Mouse (Mus musculus): ENCODE results near the gene Bcl6b. TPM values are rescaled to one million over a fixed set of nuclear protein-coding genes. Genes with fewer than 3 reads are reported as not detected.

The Bcl6b gene
- total RNA-seq (2014; rRNA removed) (4.9 and 5.0 TPM in 2 replicates), polyA plus RNA-seq (2015; fragmentation: Nextera tagmentation; extraction: Ambion mirVana) (2.4 and 2.7 TPM in 2 replicates)

DNA sequence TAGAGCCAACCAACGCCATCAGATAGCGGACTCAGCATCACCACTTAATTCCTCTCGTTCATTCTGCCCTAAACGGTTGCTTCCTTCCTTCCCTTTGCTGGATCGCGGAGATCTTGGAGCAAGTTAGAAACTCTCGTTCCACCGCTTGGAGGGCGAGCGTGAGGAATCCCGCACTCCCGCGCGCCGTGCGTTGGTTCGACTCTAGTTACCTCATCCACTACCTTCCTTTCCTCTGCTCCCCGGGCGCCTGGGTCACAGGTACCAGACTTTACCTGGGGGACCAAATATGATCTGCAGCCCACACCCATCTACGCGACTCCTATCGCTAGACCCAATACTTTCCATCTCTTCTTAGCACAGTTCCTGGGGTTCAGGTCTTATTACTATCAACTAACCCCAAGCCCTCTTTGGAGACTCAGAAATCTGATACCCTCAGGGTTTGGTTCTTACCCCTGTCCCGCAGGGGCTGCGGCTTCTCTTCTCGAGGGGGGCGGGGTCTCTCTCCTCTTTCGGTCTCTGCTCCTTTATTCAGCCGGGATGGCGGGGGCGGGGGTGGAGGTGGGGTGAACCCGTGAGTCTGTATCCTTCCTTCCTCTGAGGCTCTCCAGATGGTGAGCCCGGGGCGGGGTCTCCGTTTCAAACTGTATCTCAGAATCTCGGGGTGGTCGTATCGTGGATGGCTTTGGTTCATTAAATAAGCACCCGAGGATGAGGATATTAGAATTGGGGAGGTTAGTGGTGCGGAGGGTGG is at the start of gene Bcl6b:
Gene Bcl6b, minus strand, starts transcription at position 539 of the 751 bp plus-strand sequence.
- H3K27me3 ChIP-seq (ENCODE audit: insufficient read depth, low read length) = 0 out of 2 replicates have a peak, but pooled peaks cover 6% of the 10 kb centered on the region
- peak within 1 kb of the TSS; percentile 30 for H3K4me3 ChIP-seq (ENCODE audit: low read length)
- H3K36me3 ChIP-seq (ENCODE audit: insufficient read depth, low read length) = 0 out of 2 replicates have a peak, but pooled peaks cover under 1% of the 10 kb centered on the region
- H3K27ac ChIP-seq = peak within 1 kb of the TSS; percentile 51; the same call in 1 of the 2 replicates
- ATAC-seq (no peak), DNase-seq (ENCODE audit: low spot score) (peak; percentile 2)
- H3K4me2 ChIP-seq (ENCODE audit: low read depth, low read length) = peak within 1 kb of the TSS; percentile 55
- no peaks in the 10 kb centered on the region for H3K9me3 ChIP-seq (ENCODE audit: low read length)
- peaks cover 12% of the 10 kb centered on the region for H3K4me1 ChIP-seq (ENCODE audit: insufficient read depth, low read length)
- peak within 1 kb of the TSS; percentile 24; the same call in 1 of the 2 replicates for H3K9ac ChIP-seq (replicated peaks; ENCODE audit: low read length)
- no peak for TF ChIP-seq CTCF (IDR thresholded peaks at IDR 0.05; ENCODE audit: low read depth)
- WGBS = 1% methylated on average over 39 of the region's 39 CpGs

DNA sequence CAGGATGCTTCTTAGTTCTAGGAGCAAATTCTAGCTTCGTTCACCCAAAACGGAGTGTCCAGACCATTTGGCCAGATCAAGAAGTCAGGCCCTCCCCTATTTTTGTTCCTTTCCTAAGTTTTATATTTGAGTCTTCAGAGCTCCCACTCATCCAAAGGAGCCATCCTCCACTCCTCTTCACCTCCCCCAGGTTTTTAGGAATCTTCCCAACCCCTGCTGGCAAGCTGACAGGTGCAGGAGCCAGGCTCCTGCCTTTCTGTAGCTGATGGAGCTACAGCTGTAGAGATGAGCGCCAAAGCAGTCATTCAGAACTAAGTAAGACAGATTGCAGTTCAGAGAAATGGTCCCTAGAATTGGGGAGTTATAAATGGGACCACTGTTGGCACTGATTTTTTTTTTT is 49.4 kb upstream of the Bcl6b start:
- 81% methylated on average over 3 of the region's 3 CpGs for WGBS
- H3K4me1 ChIP-seq (ENCODE audit: insufficient read depth, low read length) = no peaks in the 10 kb centered on the region
- DNase-seq (ENCODE audit: low spot score) = peak; percentile 34

DNA sequence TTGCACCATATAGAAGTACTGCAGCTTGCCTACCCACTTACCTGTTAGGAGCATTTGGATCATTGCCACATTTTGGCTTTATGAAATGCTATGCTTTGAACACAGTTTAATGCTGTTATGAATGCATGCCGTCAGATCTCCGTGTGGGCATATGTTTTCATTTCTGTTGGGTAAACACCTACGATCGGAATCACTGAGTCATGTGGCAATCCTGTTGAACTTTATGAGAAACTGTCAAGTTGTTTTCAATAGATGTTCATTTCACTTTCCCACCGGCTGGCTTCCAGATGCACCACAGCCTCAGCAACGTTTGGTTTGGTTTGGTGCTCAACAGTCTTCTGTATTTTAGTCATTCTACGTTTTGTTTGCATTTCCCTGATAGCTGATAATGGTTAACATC is 42.0 kb upstream of the Bcl6b start:
- H3K9ac ChIP-seq (replicated peaks; ENCODE audit: low read length) = no peak overlapping the region
- H3K4me2 ChIP-seq (ENCODE audit: low read depth, low read length) = no peak overlapping the region
- WGBS = 84% methylated on average over 7 of the region's 7 CpGs
- DNase-seq (ENCODE audit: low spot score) (no peak), ATAC-seq (no peak)
- no peak overlapping the region for H3K27ac ChIP-seq
- no peaks in the 10 kb centered on the region for H3K9me3 ChIP-seq (ENCODE audit: low read length)
- H3K36me3 ChIP-seq (ENCODE audit: insufficient read depth, low read length) = no peaks in the 10 kb centered on the region
- H3K4me1 ChIP-seq (ENCODE audit: insufficient read depth, low read length) = no peaks in the 10 kb centered on the region
- TF ChIP-seq CTCF (IDR thresholded peaks at IDR 0.05; ENCODE audit: low read depth) = no peak
- H3K27me3 ChIP-seq (ENCODE audit: insufficient read depth, low read length) = no peaks in the 10 kb centered on the region
- no peak overlapping the region for H3K4me3 ChIP-seq (ENCODE audit: low read length)

More for the DNA sequence above, 49.4 kb upstream of the Bcl6b start:
- Histone ChIP-seq H3K9ac (replicated peaks; ENCODE audit: low read length) (no peak overlapping the region), H3K36me3 (ENCODE audit: insufficient read depth, low read length) (no peaks in the 10 kb centered on the region), H3K4me3 (ENCODE audit: low read length) (no peak overlapping the region), H3K4me2 (ENCODE audit: low read depth, low read length) (no peak overlapping the region), H3K27ac (no peak overlapping the region), H3K27me3 (ENCODE audit: insufficient read depth, low read length) (no peaks in the 10 kb centered on the region), H3K9me3 (ENCODE audit: low read length) (no peaks in the 10 kb centered on the region)
- ATAC-seq = no peak
- TF ChIP-seq CTCF (IDR thresholded peaks at IDR 0.05; ENCODE audit: low read depth) = no peak

DNA sequence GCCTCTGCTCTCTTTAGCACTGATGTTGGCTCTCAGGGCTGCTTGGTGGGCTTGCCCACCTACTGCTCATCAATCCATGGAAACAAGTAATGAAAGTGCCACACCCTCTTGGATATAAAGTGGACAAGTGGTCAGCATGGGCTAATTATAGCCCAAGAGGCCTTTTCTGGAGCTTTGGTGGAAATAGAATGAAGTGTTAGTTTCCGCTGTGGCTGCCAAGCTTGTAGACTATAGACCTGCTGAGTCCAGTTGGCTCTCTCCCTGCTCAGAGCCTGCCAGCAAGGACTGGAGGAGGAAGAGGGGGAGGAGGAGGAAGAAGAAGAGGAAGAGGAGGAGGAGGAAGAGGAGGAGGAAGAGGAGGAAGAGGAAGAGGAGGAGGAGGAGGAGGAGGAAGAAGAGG is 36.8 kb upstream of the Bcl6b start:
- 60% methylated on average over 1 of the region's 1 CpGs for WGBS
- Histone ChIP-seq H3K27me3 (ENCODE audit: insufficient read depth, low read length) (no peaks in the 10 kb centered on the region), H3K4me3 (ENCODE audit: low read length) (no peak overlapping the region), H3K9ac (replicated peaks; ENCODE audit: low read length) (no peak overlapping the region), H3K4me2 (ENCODE audit: low read depth, low read length) (no peak overlapping the region), H3K36me3 (ENCODE audit: insufficient read depth, low read length) (no peaks in the 10 kb centered on the region), H3K27ac (no peak overlapping the region), H3K9me3 (ENCODE audit: low read length) (0 out of 2 replicates have a peak, but pooled peaks cover 2% of the 10 kb centered on the region), H3K4me1 (ENCODE audit: insufficient read depth, low read length) (no peaks in the 10 kb centered on the region)
- TF ChIP-seq CTCF (IDR thresholded peaks at IDR 0.05; ENCODE audit: low read depth) = no peak
- no peak for ATAC-seq
- DNase-seq (ENCODE audit: low spot score) = no peak

DNA sequence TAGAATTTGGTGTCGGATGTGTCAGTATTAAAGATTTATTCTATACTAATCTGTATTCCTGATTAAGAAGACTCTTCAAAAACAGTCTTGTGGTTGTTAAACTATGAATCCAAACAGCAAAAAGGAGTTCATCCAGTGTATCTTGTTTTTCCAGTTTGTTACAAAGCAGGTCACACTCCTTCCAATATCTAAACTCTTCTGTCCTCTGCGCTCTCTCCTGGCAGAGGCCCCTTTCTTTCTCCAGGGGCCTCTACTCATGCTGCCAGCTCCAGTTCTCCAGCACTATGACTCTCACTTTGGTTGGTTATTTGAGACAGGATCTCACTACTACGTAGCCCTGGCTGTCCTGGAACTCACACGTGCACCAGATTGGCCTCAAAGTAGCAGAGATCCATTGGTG is 36.2 kb upstream of the Bcl6b start:
- 0 out of 2 replicates have a peak, but pooled peaks cover 2% of the 10 kb centered on the region for H3K9me3 ChIP-seq (ENCODE audit: low read length)
- 76% methylated on average over 4 of the region's 4 CpGs for WGBS
- DNase-seq (ENCODE audit: low spot score) = no peak
- no peaks in the 10 kb centered on the region for H3K4me1 ChIP-seq (ENCODE audit: insufficient read depth, low read length)
- H3K36me3 ChIP-seq (ENCODE audit: insufficient read depth, low read length) = no peaks in the 10 kb centered on the region
- H3K27me3 ChIP-seq (ENCODE audit: insufficient read depth, low read length) = no peaks in the 10 kb centered on the region
- TF ChIP-seq CTCF (IDR thresholded peaks at IDR 0.05; ENCODE audit: low read depth) = no peak
- H3K9ac ChIP-seq (replicated peaks; ENCODE audit: low read length) = no peak overlapping the region
- no peak overlapping the region for H3K4me2 ChIP-seq (ENCODE audit: low read depth, low read length)
- no peak overlapping the region for H3K27ac ChIP-seq
- H3K4me3 ChIP-seq (ENCODE audit: low read length) = no peak overlapping the region
- no peak for ATAC-seq

DNA sequence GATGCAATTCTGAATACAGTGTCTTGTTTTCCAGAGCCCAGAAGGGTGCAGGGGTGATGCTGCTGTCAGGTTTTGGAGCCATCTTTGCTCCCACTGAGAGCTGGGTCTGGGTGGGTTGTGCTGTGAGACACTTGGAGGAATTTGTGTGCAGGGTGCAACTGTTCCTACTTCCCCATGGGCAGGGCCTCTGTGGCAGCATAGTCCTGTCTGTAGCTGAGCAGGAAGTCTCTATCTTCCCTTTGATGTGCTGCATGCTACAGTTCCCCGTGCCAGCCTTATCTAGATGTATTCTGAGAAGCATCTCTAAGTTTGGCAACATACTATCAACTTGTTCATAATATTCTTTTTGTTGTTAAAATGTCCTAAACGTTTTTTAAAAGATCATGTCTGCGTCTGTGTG is 35.7 kb upstream of the Bcl6b start:
- TF ChIP-seq CTCF (IDR thresholded peaks at IDR 0.05; ENCODE audit: low read depth) = no peak
- 0 out of 2 replicates have a peak, but pooled peaks cover 2% of the 10 kb centered on the region for H3K9me3 ChIP-seq (ENCODE audit: low read length)
- H3K36me3 ChIP-seq (ENCODE audit: insufficient read depth, low read length) = no peaks in the 10 kb centered on the region
- H3K27me3 ChIP-seq (ENCODE audit: insufficient read depth, low read length) = no peaks in the 10 kb centered on the region
- no peak overlapping the region for H3K27ac ChIP-seq
- DNase-seq (ENCODE audit: low spot score) = no peak
- 65% methylated on average over 3 of the region's 3 CpGs for WGBS
- H3K4me1 ChIP-seq (ENCODE audit: insufficient read depth, low read length) = no peaks in the 10 kb centered on the region
- no peak overlapping the region for H3K4me3 ChIP-seq (ENCODE audit: low read length)
- ATAC-seq = no peak
- H3K4me2 ChIP-seq (ENCODE audit: low read depth, low read length) = no peak overlapping the region
- H3K9ac ChIP-seq (replicated peaks; ENCODE audit: low read length) = no peak overlapping the region

DNA sequence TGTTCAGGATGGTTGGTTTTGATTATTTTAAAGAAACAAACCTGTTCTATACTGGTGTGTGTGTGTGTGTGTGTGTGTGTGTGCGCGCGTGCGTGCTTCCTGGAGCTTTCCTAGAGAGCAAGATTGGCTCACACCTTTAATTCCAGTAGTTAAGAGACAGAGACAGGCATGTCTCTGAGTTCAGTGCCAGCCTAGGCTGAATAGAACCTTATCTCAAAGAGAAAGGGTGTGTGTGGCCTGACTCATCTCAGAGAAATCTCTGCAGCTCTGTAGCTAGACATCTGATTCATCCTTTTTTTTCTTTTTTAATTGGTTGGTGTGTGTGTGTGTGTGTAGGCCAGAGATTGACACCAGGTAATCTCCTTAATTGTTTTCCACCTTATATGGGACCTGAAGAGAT is 29.4 kb upstream of the Bcl6b start:
- H3K4me1 ChIP-seq (ENCODE audit: insufficient read depth, low read length) = no peaks in the 10 kb centered on the region
- no peak overlapping the region for H3K4me3 ChIP-seq (ENCODE audit: low read length)
- no peaks in the 10 kb centered on the region for H3K36me3 ChIP-seq (ENCODE audit: insufficient read depth, low read length)
- no peak overlapping the region for H3K9ac ChIP-seq (replicated peaks; ENCODE audit: low read length)
- no peak overlapping the region for H3K4me2 ChIP-seq (ENCODE audit: low read depth, low read length)
- DNase-seq (ENCODE audit: low spot score) (no peak), ATAC-seq (no peak)
- no peak for TF ChIP-seq CTCF (IDR thresholded peaks at IDR 0.05; ENCODE audit: low read depth)
- H3K27me3 ChIP-seq (ENCODE audit: insufficient read depth, low read length) = peaks cover 14% of the 10 kb centered on the region
- WGBS = 98% methylated on average over 4 of the region's 4 CpGs
- 0 out of 2 replicates have a peak, but pooled peaks cover 2% of the 10 kb centered on the region for H3K9me3 ChIP-seq (ENCODE audit: low read length)
- H3K27ac ChIP-seq = no peak overlapping the region

Measured in hindbrain, postnatal 0 days (tissue).